Mouse (Mus musculus) olfactory bulb, adult 2 months (tissue): Measurements from ENCODE around the gene Rxfp1. TPM values are rescaled to one million over a fixed set of nuclear protein-coding genes. Genes with fewer than 3 reads are reported as not detected.
"Not testable (repeated sequence)": the region's sequence is repeated elsewhere in the genome, so short reads cannot be mapped to it uniquely, and the experiment has no call there.

ENCODE experiments used
- H3K27ac ChIP-seq: fragments of 200-500 bp; 2 replicates; pipeline ENCODE4 v1.5.1; 2012; ENCODE audit warnings: low read depth, low read length; ENCODE audit not compliant: insufficient read depth
- H3K4me1 ChIP-seq: fragments of 200-500 bp; 2 replicates; pipeline ENCODE4 v1.6.1; 2012; ENCODE audit warnings: low read length; ENCODE audit not compliant: control insufficient read depth, insufficient read depth
- H3K4me3 ChIP-seq: fragments of 200-500 bp; 2 replicates; pipeline ENCODE4 v1.5.1; 2012; ENCODE audit warnings: mild to moderate bottlenecking, low read depth, low read length, moderate library complexity; ENCODE audit not compliant: insufficient read depth
- CTCF ChIP-seq: fragments of 200-500 bp; IDR thresholded peaks from 2 replicates; pipeline ENCODE4 v1.5.1; 2012; ENCODE audit warnings: low read depth, mild to moderate bottlenecking, low read length, moderate library complexity; ENCODE audit not compliant: insufficient read depth
- POLR2A ChIP-seq: fragments of 200-500 bp; IDR thresholded peaks from 2 replicates; pipeline ENCODE4 v1.6.1; 2012; ENCODE audit warnings: mild to moderate bottlenecking, low read depth, low read length, moderate library complexity; ENCODE audit not compliant: insufficient read depth
- WGBS: fragments of 180-500 bp; shearing (Covaris S2); methylation state at CpG from one replicate; pipeline ENCODE4 v1.1.7; 2018; 5-methylcytosine and 5-hydroxymethylcytosine counted together
- polyA plus RNA-seq: library from polyadenylated mRNA; stranded (reverse); fragments of >200 nt; gene quantifications from 2 replicates; pipeline ENCODE4 v1.2.4, GENCODE M21; 2012; ENCODE audit warnings: low replicate concordance; ENCODE audit not compliant: missing spikeins, insufficient read depth, insufficient read length

Gene Rxfp1
- polyA plus RNA-seq, 1 experiment: not detected

- TF ChIP-seq POLR2A: no peak
- TF ChIP-seq CTCF: no peak
- Histone ChIP-seq H3K27ac (no peak overlapping the region), H3K4me1 (no peaks in the 10 kb centered on the region), H3K4me3 (no peak overlapping the region)
- WGBS: 93% methylated on average over 1 of the region's 1 CpGs
These were observed 771 bp upstream of the Rxfp1 start for GRCm38 (mm10) chr3:79738451-79738850.

- Histone ChIP-seq H3K4me3 (no peak overlapping the region), H3K27ac (no peak overlapping the region), H3K4me1 (no peaks in the 10 kb centered on the region)
- TF ChIP-seq POLR2A (no peak), CTCF (no peak)
- 85% methylated on average over 14 of the region's 14 CpGs for WGBS
These were observed 11.1 kb downstream of the Rxfp1 start for GRCm38 (mm10) chr3:79726506-79727075.

GRCm38 (mm10) chr3:79720756-79721484, 16.8 kb downstream of the Rxfp1 start:
- no peak overlapping the region for H3K27ac ChIP-seq
- 91% methylated on average over 4 of the region's 4 CpGs for WGBS
- H3K4me3 ChIP-seq: no peak overlapping the region
- H3K4me1 ChIP-seq: no peaks in the 10 kb centered on the region
- TF ChIP-seq CTCF: no peak
- TF ChIP-seq POLR2A: no peak

GRCm38 (mm10) chr3:79706436-79706835, 31.2 kb downstream of the Rxfp1 start:
- H3K4me3 ChIP-seq: no peak overlapping the region
- WGBS: 62% methylated on average over 8 of the region's 8 CpGs
- H3K27ac ChIP-seq: no peak overlapping the region
- H3K4me1 ChIP-seq: no peaks in the 10 kb centered on the region
- TF ChIP-seq POLR2A (no peak), CTCF (no peak)

- Histone ChIP-seq H3K4me3 (no peak overlapping the region), H3K27ac (no peak overlapping the region), H3K4me1 (no peaks in the 10 kb centered on the region)
- WGBS: 81% methylated on average over 4 of the region's 4 CpGs
- TF ChIP-seq CTCF (no peak), POLR2A (no peak)
These were observed 34.5 kb downstream of the Rxfp1 start for GRCm38 (mm10) chr3:79703135-79703534.

- H3K4me3 ChIP-seq: no peak overlapping the region
- 85% methylated on average over 2 of the region's 2 CpGs for WGBS
- no peaks in the 10 kb centered on the region for H3K4me1 ChIP-seq
- TF ChIP-seq POLR2A (no peak), CTCF (no peak)
- H3K27ac ChIP-seq: no peak overlapping the region
These were observed 45.7 kb downstream of the Rxfp1 start for GRCm38 (mm10) chr3:79691957-79692356.

- Histone ChIP-seq H3K27ac (no peak overlapping the region), H3K4me1 (no peaks in the 10 kb centered on the region), H3K4me3 (no peak overlapping the region)
- 78% methylated on average over 9 of the region's 9 CpGs for WGBS
- TF ChIP-seq CTCF: no peak
These were observed 47.5 kb downstream of the Rxfp1 start for GRCm38 (mm10) chr3:79690111-79690651.

- 86% methylated on average over 4 of the region's 4 CpGs for WGBS
- not testable (repeated sequence) for H3K4me1 ChIP-seq, H3K4me3 ChIP-seq, H3K27ac ChIP-seq
These were observed 49.6 kb downstream of the Rxfp1 start for GRCm38 (mm10) chr3:79688101-79688500.

- WGBS: 60% methylated on average over 8 of the region's 8 CpGs
- Histone ChIP-seq H3K4me3 (no peak overlapping the region), H3K27ac (no peak overlapping the region), H3K4me1 (no peaks in the 10 kb centered on the region)
- TF ChIP-seq POLR2A (no peak), CTCF (no peak)
These were observed 54.2 kb downstream of the Rxfp1 start for GRCm38 (mm10) chr3:79683529-79683928.
